In the genomic region with DNA sequence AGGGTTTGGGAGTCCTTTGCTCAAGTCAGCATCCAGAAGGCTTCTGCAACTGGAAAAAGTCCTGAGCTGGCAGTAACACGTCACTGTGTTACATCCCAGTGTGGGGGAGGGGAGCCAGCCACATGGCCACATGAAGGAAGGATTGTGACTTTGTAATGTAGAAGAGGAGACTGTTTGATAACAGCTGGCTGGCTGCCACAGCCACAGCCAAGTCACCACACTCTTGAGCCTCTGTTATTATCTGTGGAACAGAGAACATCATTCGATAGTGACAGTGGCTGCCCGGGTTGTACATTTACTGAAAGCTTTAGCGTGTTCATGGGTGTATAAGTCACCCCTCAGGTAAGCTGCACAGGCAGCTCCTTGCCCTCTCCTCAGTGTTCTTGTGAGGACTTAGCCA, we compare ENCODE assay signal across 8 mouse cellular contexts. TPM values are rescaled to one million over a fixed set of nuclear protein-coding genes. Genes with fewer than 3 reads are reported as not detected.
DNase-seq lines count a peak whose midpoint lies in the region; ATAC-seq and TF ChIP-seq lines count a peak whose summit lies in the region.

No protein-coding gene starts in this region.

- no peak overlapping the region for H3K4me3 ChIP-seq in embryonic facial prominence, embryonic 14.5 days (ENCODE audit: low read depth, low read length)
- H3K4me3 ChIP-seq in embryonic facial prominence, embryonic 10.5 days, result no peak overlapping the region
- H3K4me3 ChIP-seq in midbrain, postnatal 0 days (ENCODE audit: low read depth, low read length), result no peak overlapping the region
- H3K4me3 ChIP-seq in midbrain, embryonic 11.5 days (ENCODE audit: low read depth, low read length), result no peak overlapping the region
- no peak overlapping the region for H3K4me3 ChIP-seq in midbrain, embryonic 14.5 days (replicated peaks; ENCODE audit: low read depth, low read length)

- H3K4me2 ChIP-seq in embryonic facial prominence, embryonic 14.5 days (ENCODE audit: low read depth, low read length), result no peak overlapping the region
- H3K4me2 ChIP-seq in midbrain, postnatal 0 days (ENCODE audit: low read depth, low read length, poor library complexity, severe bottlenecking), result no peak overlapping the region
- H3K4me2 ChIP-seq in midbrain, embryonic 11.5 days, result no peak overlapping the region
- no peak overlapping the region for H3K4me2 ChIP-seq in midbrain, embryonic 14.5 days (ENCODE audit: low read length)

- WGBS in embryonic facial prominence, embryonic 14.5 days, result 72% methylated on average over 4 of the region's 4 CpGs
- WGBS in embryonic facial prominence, embryonic 10.5 days, result 83% methylated on average over 4 of the region's 4 CpGs
- WGBS in midbrain, postnatal 0 days, result 62% methylated on average over 4 of the region's 4 CpGs
- WGBS in midbrain, embryonic 11.5 days, result 84% methylated on average over 4 of the region's 4 CpGs
- WGBS in midbrain, embryonic 14.5 days, result 68% methylated on average over 4 of the region's 4 CpGs

- no peak for TF ChIP-seq CTCF in midbrain, postnatal 0 days (IDR thresholded peaks at IDR 0.05)

- ATAC-seq in embryonic facial prominence, embryonic 14.5 days (ENCODE audit: low read depth), result no peak
- ATAC-seq in midbrain, postnatal 0 days (ENCODE audit: low FRiP score), result no peak
- no peak for ATAC-seq in midbrain, embryonic 11.5 days (ENCODE audit: low FRiP score)
- peak; percentile 4; the same call in 1 of the 2 replicates for ATAC-seq in megakaryocyte, adult 5-6 weeks (ENCODE audit: poor library complexity, severe bottlenecking)
- ATAC-seq in midbrain, embryonic 14.5 days (ENCODE audit: low FRiP score, low TSS enrichment), result no peak

- peaks cover 54% of the 10 kb centered on the region for H3K36me3 ChIP-seq in embryonic facial prominence, embryonic 14.5 days (ENCODE audit: control insufficient read depth, insufficient read depth, low read length)
- H3K36me3 ChIP-seq in embryonic facial prominence, embryonic 10.5 days (replicated peaks), result peaks cover 97% of the 10 kb centered on the region
- H3K36me3 ChIP-seq in midbrain, postnatal 0 days (ENCODE audit: insufficient read depth, low read length), result peaks cover 39% of the 10 kb centered on the region
- H3K36me3 ChIP-seq in midbrain, embryonic 11.5 days (ENCODE audit: control insufficient read depth, insufficient read depth, low read length), result peaks cover 19% of the 10 kb centered on the region
- peaks cover 81% of the 10 kb centered on the region for H3K36me3 ChIP-seq in midbrain, embryonic 14.5 days (ENCODE audit: control insufficient read depth, insufficient read depth, low read length)

- H3K27me3 ChIP-seq in embryonic facial prominence, embryonic 14.5 days (replicated peaks; ENCODE audit: control insufficient read depth, insufficient read depth, low read length), result no peaks in the 10 kb centered on the region
- H3K27me3 ChIP-seq in embryonic facial prominence, embryonic 10.5 days (replicated peaks; ENCODE audit: low read depth, poor library complexity, severe bottlenecking), result no peaks in the 10 kb centered on the region
- H3K27me3 ChIP-seq in midbrain, postnatal 0 days (ENCODE audit: insufficient read depth, low read length), result no peaks in the 10 kb centered on the region
- no peaks in the 10 kb centered on the region for H3K27me3 ChIP-seq in midbrain, embryonic 11.5 days (ENCODE audit: control insufficient read depth, insufficient read depth, low read length)
- no peaks in the 10 kb centered on the region for H3K27me3 ChIP-seq in midbrain, embryonic 14.5 days (ENCODE audit: control insufficient read depth, insufficient read depth, low read length)

- H3K9me3 ChIP-seq in embryonic facial prominence, embryonic 14.5 days (ENCODE audit: control insufficient read depth, low read length), result no peaks in the 10 kb centered on the region
- no peaks in the 10 kb centered on the region for H3K9me3 ChIP-seq in embryonic facial prominence, embryonic 10.5 days
- H3K9me3 ChIP-seq in midbrain, postnatal 0 days (ENCODE audit: low read length), result no peaks in the 10 kb centered on the region
- no peaks in the 10 kb centered on the region for H3K9me3 ChIP-seq in midbrain, embryonic 11.5 days (ENCODE audit: control insufficient read depth, low read length)
- H3K9me3 ChIP-seq in midbrain, embryonic 14.5 days (ENCODE audit: control insufficient read depth, low read length), result no peaks in the 10 kb centered on the region

- no peak overlapping the region for H3K9ac ChIP-seq in embryonic facial prominence, embryonic 14.5 days (ENCODE audit: low read depth, low read length)
- no peak overlapping the region for H3K9ac ChIP-seq in midbrain, postnatal 0 days (replicated peaks; ENCODE audit: low read length, poor library complexity, severe bottlenecking)
- H3K9ac ChIP-seq in midbrain, embryonic 11.5 days (ENCODE audit: low read length), result no peak overlapping the region
- no peak overlapping the region for H3K9ac ChIP-seq in midbrain, embryonic 14.5 days (replicated peaks; ENCODE audit: low read length)

- H3K4me1 ChIP-seq in embryonic facial prominence, embryonic 14.5 days (ENCODE audit: control insufficient read depth, insufficient read depth, low read length), result no peaks in the 10 kb centered on the region
- H3K4me1 ChIP-seq in embryonic facial prominence, embryonic 10.5 days, result peaks cover 19% of the 10 kb centered on the region
- H3K4me1 ChIP-seq in midbrain, postnatal 0 days (ENCODE audit: insufficient read depth, low read length), result peaks cover 5% of the 10 kb centered on the region; the same call in 1 of the 2 replicates
- peaks cover 7% of the 10 kb centered on the region for H3K4me1 ChIP-seq in midbrain, embryonic 11.5 days (ENCODE audit: control insufficient read depth, insufficient read depth, low read length)
- peaks cover 31% of the 10 kb centered on the region for H3K4me1 ChIP-seq in midbrain, embryonic 14.5 days (ENCODE audit: control insufficient read depth, insufficient read depth, low read length)

- H3K27ac ChIP-seq in embryonic facial prominence, embryonic 14.5 days (replicated peaks; ENCODE audit: low read depth, low read length), result no peak overlapping the region
- no peak overlapping the region for H3K27ac ChIP-seq in embryonic facial prominence, embryonic 10.5 days (replicated peaks)
- 0 out of 2 replicates have a peak overlapping the region, but pooled peaks have one; percentile 12 for H3K27ac ChIP-seq in midbrain, postnatal 0 days (ENCODE audit: low read depth, low read length)
- no peak overlapping the region for H3K27ac ChIP-seq in midbrain, embryonic 11.5 days (ENCODE audit: low read depth, low read length)
- H3K27ac ChIP-seq in midbrain, embryonic 14.5 days (replicated peaks; ENCODE audit: low read depth, low read length), result no peak overlapping the region

- peak; percentile 27 for DNase-seq in embryonic facial prominence, embryonic 14.5 days (ENCODE audit: low spot score)
- DNase-seq in embryonic facial prominence, embryonic 10.5 days (ENCODE audit: low spot score), result no peak
- no peak for DNase-seq in midbrain, postnatal 0 days (ENCODE audit: low spot score)
- no peak for DNase-seq in midbrain, embryonic 11.5 days (ENCODE audit: low spot score, missing footprints)
- peak; percentile 39 to 69 for DNase-seq in heart, adult 9 months (ENCODE audit: low spot score in 2 of 2)
- peak; percentile 66 to 68 for DNase-seq in thymus, postnatal 36 days
- no peak for DNase-seq in midbrain, embryonic 14.5 days

RNA-seq across cellular contexts. Expression of gene Sbk1, which starts 12.4 kb away (rescaled TPM):
- polyA plus RNA-seq in embryonic facial prominence, embryonic 14.5 days (2014; fragmentation: Nextera tagmentation; extraction: Ambion mirVana), result 36.3 and 46.6 TPM in 2 replicates
- polyA plus RNA-seq in embryonic facial prominence, embryonic 10.5 days (2016; fragmentation: Nextera tagmentation; extraction: Ambion mirVana), result 91.0 and 102 TPM in 2 replicates
- 535 and 557 TPM in 2 replicates for total RNA-seq in midbrain, postnatal 0 days (2014; rRNA removed)
- polyA plus RNA-seq in midbrain, postnatal 0 days (2015; fragmentation: Nextera tagmentation; extraction: Ambion mirVana), result 183 and 184 TPM in 2 replicates
- polyA plus RNA-seq in midbrain, embryonic 11.5 days (2014; fragmentation: Nextera tagmentation; extraction: Ambion mirVana), result 133 and 162 TPM in 2 replicates
- 4.7 and 5.2 TPM in 2 replicates for total RNA-seq in megakaryocyte, adult 5-6 weeks (2015)
- total RNA-seq in megakaryocyte, adult 5-6 weeks (2017), result 5.1 and 5.6 TPM in 2 replicates
- polyA plus RNA-seq in midbrain, embryonic 14.5 days (2014; fragmentation: Nextera tagmentation; extraction: Ambion mirVana), result 391 and 401 TPM in 2 replicates

Comparison
In these comparisons a context has a peak if more than half of its experiments do, and no peak if none do; other contexts are left out.
1. DNase-seq: peak in embryonic facial prominence, embryonic 14.5 days (single experiment), heart, adult 9 months (2 of 2) and thymus, postnatal 36 days (2 of 2); none in embryonic facial prominence, embryonic 10.5 days (single experiment), midbrain, postnatal 0 days (single experiment), midbrain, embryonic 11.5 days (single experiment) and midbrain, embryonic 14.5 days (single experiment).